Mouse (Mus musculus): Measurements from ENCODE around the gene Etv5. TPM values are rescaled to one million over a fixed set of nuclear protein-coding genes. Genes with fewer than 3 reads are reported as not detected.
"Not testable (repeated sequence)": the region's sequence is repeated elsewhere in the genome, so short reads cannot be mapped to it uniquely, and the experiment has no call there.

Gene Etv5
- polyA plus RNA-seq, 1 experiment from 2014 or later, result 14.5 TPM

GRCm38 (mm10) chr16:22387731-22388130, 51.8 kb downstream of the Etv5 start:
- H3K9ac ChIP-seq, result no peak overlapping the region
- H3K27me3 ChIP-seq, result no peaks in the 10 kb centered on the region
- WGBS, result 97% methylated on average over 6 of the region's 6 CpGs
- H3K27ac ChIP-seq, result no peak overlapping the region
- no peak overlapping the region for H3K4me2 ChIP-seq
- no peaks in the 10 kb centered on the region; the same call in 1 of the 2 replicates for H3K36me3 ChIP-seq (ENCODE audit: poor library complexity, severe bottlenecking)
- H3K4me3 ChIP-seq, result no peak overlapping the region
- 0 out of 2 replicates have a peak, but pooled peaks cover 7% of the 10 kb centered on the region for H3K4me1 ChIP-seq
- no peaks in the 10 kb centered on the region for H3K9me3 ChIP-seq (replicated peaks)
- no peak for ATAC-seq

DNA sequence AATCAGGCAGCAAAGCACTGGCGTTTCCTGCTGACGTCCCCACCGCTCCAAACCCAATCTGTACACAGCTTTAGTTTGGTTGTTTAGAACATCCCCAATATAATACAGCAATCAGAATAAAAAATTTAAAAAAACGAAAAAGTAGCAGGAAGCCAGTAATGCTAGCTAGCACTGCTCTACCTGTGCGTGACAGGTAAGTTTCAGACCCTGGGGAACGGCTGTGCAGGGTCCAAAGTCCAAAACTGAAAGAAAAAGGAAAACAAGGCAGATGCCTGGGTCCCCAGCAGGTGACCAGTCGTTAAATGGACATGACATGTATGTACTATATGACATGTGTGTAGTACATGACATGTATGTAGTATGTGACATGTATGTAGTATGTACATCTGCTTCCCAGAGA, 57.5 kb downstream of the Etv5 start:
- peaks cover 13% of the 10 kb centered on the region for H3K4me1 ChIP-seq
- not testable (repeated sequence) for H3K9ac ChIP-seq; H3K36me3 ChIP-seq (ENCODE audit: poor library complexity, severe bottlenecking); H3K27ac ChIP-seq; H3K27me3 ChIP-seq; H3K9me3 ChIP-seq (replicated peaks); ATAC-seq; H3K4me3 ChIP-seq; H3K4me2 ChIP-seq
- 84% methylated on average over 6 of the region's 7 CpGs for WGBS

GRCm38 (mm10) chr16:22380981-22381380, 58.5 kb downstream of the Etv5 start:
- no peak for ATAC-seq
- Histone ChIP-seq H3K27ac (no peak overlapping the region), H3K4me1 (peaks cover 13% of the 10 kb centered on the region), H3K36me3 (ENCODE audit: poor library complexity, severe bottlenecking) (no peaks in the 10 kb centered on the region), H3K4me2 (no peak overlapping the region), H3K27me3 (no peaks in the 10 kb centered on the region), H3K9ac (no peak overlapping the region), H3K4me3 (no peak overlapping the region), H3K9me3 (replicated peaks) (no peaks in the 10 kb centered on the region)
- WGBS, result 69% methylated on average over 8 of the region's 8 CpGs

DNA sequence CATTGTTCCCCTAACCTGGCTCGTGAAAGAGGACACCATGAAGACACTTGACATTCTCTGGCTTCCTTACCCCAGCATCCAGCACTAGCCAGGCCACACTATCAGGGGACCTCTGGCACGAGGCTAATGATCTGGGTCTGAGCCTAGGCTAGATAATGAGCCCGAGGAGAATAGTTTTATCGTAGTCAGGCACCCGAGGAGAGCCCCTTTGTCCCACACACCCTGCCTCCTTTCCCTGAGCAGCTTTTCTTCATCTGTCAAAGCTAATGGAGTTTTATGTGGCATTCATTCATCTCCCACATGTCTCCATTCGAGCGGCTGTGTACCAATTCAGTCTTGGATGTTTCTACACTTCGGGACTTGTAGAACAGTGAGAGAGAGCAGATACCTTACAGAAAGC, 59.5 kb downstream of the Etv5 start:
- no peaks in the 10 kb centered on the region for H3K36me3 ChIP-seq (ENCODE audit: poor library complexity, severe bottlenecking)
- H3K4me3 ChIP-seq, result no peak overlapping the region
- no peaks in the 10 kb centered on the region for H3K9me3 ChIP-seq (replicated peaks)
- H3K27ac ChIP-seq, result no peak overlapping the region
- ATAC-seq, result peak; percentile 66; the same call in 1 of the 2 replicates
- WGBS, result 5% methylated on average over 8 of the region's 8 CpGs
- no peak overlapping the region for H3K4me2 ChIP-seq
- H3K9ac ChIP-seq, result no peak overlapping the region
- no peaks in the 10 kb centered on the region for H3K27me3 ChIP-seq
- peaks cover 13% of the 10 kb centered on the region for H3K4me1 ChIP-seq

GRCm38 (mm10) chr16:22379342-22379741, 60.2 kb downstream of the Etv5 start:
- no peak for ATAC-seq
- H3K27ac ChIP-seq, result no peak overlapping the region
- 93% methylated on average over 4 of the region's 4 CpGs for WGBS

DNA sequence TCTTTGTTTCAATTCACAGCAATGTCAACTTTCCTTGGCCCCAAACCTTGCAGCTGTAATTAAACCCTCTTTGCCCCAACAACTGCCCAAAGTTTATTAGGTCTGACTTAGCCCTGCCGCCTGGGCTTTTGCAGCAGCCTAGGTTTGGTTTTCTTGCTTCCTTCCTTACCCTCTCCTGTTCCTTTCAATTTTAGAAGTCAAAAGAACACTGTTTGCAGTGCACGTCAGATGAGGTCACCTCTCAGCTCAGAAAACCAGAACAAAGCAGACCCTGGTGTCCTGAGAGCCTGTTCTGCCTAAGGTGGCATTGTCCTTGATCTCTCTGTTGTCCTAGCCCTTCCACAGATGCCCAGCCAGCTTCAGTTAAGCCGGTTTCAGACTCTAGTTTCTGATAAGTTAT, 61.8 kb downstream of the Etv5 start:
- 35% methylated on average over 3 of the region's 3 CpGs for WGBS
- Histone ChIP-seq H3K4me3 (no peak overlapping the region), H3K27ac (no peak overlapping the region), H3K36me3 (ENCODE audit: poor library complexity, severe bottlenecking) (no peaks in the 10 kb centered on the region), H3K4me2 (no peak overlapping the region), H3K9me3 (replicated peaks) (no peaks in the 10 kb centered on the region), H3K9ac (no peak overlapping the region), H3K27me3 (no peaks in the 10 kb centered on the region), H3K4me1 (peaks cover 13% of the 10 kb centered on the region)
- no peak for ATAC-seq

More at GRCm38 (mm10) chr16:22379342-22379741, 60.2 kb downstream of the Etv5 start:
- H3K4me3 ChIP-seq, result no peak overlapping the region
- H3K36me3 ChIP-seq (ENCODE audit: poor library complexity, severe bottlenecking), result no peaks in the 10 kb centered on the region
- no peak overlapping the region for H3K4me2 ChIP-seq
- H3K9ac ChIP-seq, result no peak overlapping the region
- no peaks in the 10 kb centered on the region for H3K9me3 ChIP-seq (replicated peaks)
- H3K4me1 ChIP-seq, result peaks cover 13% of the 10 kb centered on the region
- no peaks in the 10 kb centered on the region for H3K27me3 ChIP-seq

DNA sequence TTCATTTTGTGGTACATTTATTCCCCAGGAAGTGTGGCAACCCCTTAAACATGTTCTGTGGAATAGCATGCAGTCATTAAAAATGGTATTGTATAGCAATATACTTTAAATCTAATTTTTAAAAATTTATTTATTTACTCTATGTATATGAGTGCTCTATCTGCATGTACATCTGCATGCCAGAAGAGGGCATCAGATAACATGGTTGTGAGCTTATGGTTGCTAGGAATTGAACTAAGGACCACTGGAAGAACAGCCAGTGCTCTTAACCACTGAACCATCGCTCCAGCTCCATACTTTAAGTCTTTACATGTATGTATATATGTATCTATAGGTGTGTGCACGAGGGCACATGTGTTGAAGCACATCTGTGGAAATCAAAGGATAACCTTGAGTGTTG, 64.6 kb downstream of the Etv5 start:
- ATAC-seq, result no peak
- no peaks in the 10 kb centered on the region for H3K36me3 ChIP-seq (ENCODE audit: poor library complexity, severe bottlenecking)
- WGBS, result 81% methylated on average over 2 of the region's 2 CpGs

GRCm38 (mm10) chr16:22372701-22373124, 66.8 kb downstream of the Etv5 start:
- H3K9me3 ChIP-seq (replicated peaks), result no peaks in the 10 kb centered on the region
- no peak overlapping the region for H3K9ac ChIP-seq
- 11% methylated on average over 10 of the region's 10 CpGs for WGBS
- H3K4me2 ChIP-seq, result no peak overlapping the region
- no peak for ATAC-seq
- H3K27me3 ChIP-seq, result no peaks in the 10 kb centered on the region
- H3K36me3 ChIP-seq (ENCODE audit: poor library complexity, severe bottlenecking), result no peaks in the 10 kb centered on the region
- H3K4me3 ChIP-seq, result no peak overlapping the region
- H3K27ac ChIP-seq, result no peak overlapping the region
- peaks cover 1% of the 10 kb centered on the region; the same call in 1 of the 2 replicates for H3K4me1 ChIP-seq

More for the DNA sequence above, 64.6 kb downstream of the Etv5 start:
- Histone ChIP-seq H3K27ac (no peak overlapping the region), H3K9me3 (replicated peaks) (no peaks in the 10 kb centered on the region), H3K4me1 (peaks cover 6% of the 10 kb centered on the region), H3K27me3 (no peaks in the 10 kb centered on the region), H3K4me3 (no peak overlapping the region), H3K4me2 (no peak overlapping the region), H3K9ac (no peak overlapping the region)

DNA sequence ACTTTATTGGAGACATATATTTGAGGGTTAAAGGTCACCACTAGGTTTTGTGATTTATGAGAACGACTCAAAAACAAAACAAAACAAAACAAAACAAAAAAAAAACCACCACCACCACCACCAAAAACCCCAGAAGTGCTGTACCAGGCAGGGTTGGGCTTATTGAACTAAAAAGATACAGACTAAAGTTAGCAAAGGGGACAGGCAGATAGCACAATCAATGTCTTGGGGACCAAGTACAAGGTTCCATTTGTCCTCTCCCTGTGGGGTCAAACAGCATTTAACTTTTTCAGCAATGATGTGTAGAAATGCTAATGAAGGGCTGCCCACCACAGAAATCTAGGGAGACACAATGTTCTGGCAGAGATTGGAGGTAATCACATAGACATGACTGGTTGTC, 67.3 kb downstream of the Etv5 start:
- H3K27ac ChIP-seq, result no peak overlapping the region
- no peak overlapping the region for H3K4me3 ChIP-seq
- H3K36me3 ChIP-seq (ENCODE audit: poor library complexity, severe bottlenecking), result no peaks in the 10 kb centered on the region
- no peak for ATAC-seq
- no peaks in the 10 kb centered on the region for H3K9me3 ChIP-seq (replicated peaks)
- H3K27me3 ChIP-seq, result no peaks in the 10 kb centered on the region
- H3K9ac ChIP-seq, result no peak overlapping the region
- H3K4me2 ChIP-seq, result no peak overlapping the region
- no peaks in the 10 kb centered on the region for H3K4me1 ChIP-seq
- 91% methylated on average over 1 of the region's 1 CpGs for WGBS

GRCm38 (mm10) chr16:22367099-22367498, 72.4 kb downstream of the Etv5 start:
- no peak overlapping the region for H3K27ac ChIP-seq
- no peak overlapping the region for H3K9ac ChIP-seq
- WGBS, result 90% methylated on average over 7 of the region's 7 CpGs
- no peak overlapping the region for H3K4me2 ChIP-seq
- no peaks in the 10 kb centered on the region for H3K9me3 ChIP-seq (replicated peaks)
- no peaks in the 10 kb centered on the region for H3K36me3 ChIP-seq (ENCODE audit: poor library complexity, severe bottlenecking)
- no peaks in the 10 kb centered on the region for H3K27me3 ChIP-seq
- H3K4me3 ChIP-seq, result no peak overlapping the region
- no peak for ATAC-seq
- no peaks in the 10 kb centered on the region for H3K4me1 ChIP-seq

GRCm38 (mm10) chr16:22366040-22366439, 73.5 kb downstream of the Etv5 start:
- no peaks in the 10 kb centered on the region for H3K27me3 ChIP-seq
- no peak overlapping the region for H3K9ac ChIP-seq
- H3K9me3 ChIP-seq (replicated peaks), result no peaks in the 10 kb centered on the region
- WGBS, result 90% methylated on average over 7 of the region's 7 CpGs
- H3K36me3 ChIP-seq (ENCODE audit: poor library complexity, severe bottlenecking), result no peaks in the 10 kb centered on the region
- no peak for ATAC-seq
- no peak overlapping the region for H3K4me2 ChIP-seq
- H3K4me1 ChIP-seq, result no peaks in the 10 kb centered on the region
- H3K27ac ChIP-seq, result no peak overlapping the region
- H3K4me3 ChIP-seq, result no peak overlapping the region

- Histone ChIP-seq H3K27me3 (no peaks in the 10 kb centered on the region), H3K4me3 (no peak overlapping the region)
- WGBS, result 78% methylated on average over 3 of the region's 3 CpGs
Observed at GRCm38 (mm10) chr16:22365596-22365995, 73.9 kb downstream of the Etv5 start.

GRCm38 (mm10) chr16:22358701-22359354, 80.7 kb downstream of the Etv5 start:
- ATAC-seq, result no peak
- WGBS, result 30% methylated on average over 18 of the region's 18 CpGs

More at GRCm38 (mm10) chr16:22365596-22365995, 73.9 kb downstream of the Etv5 start:
- Histone ChIP-seq H3K36me3 (ENCODE audit: poor library complexity, severe bottlenecking) (no peaks in the 10 kb centered on the region), H3K4me1 (no peaks in the 10 kb centered on the region), H3K4me2 (no peak overlapping the region), H3K27ac (no peak overlapping the region), H3K9ac (no peak overlapping the region), H3K9me3 (replicated peaks) (no peaks in the 10 kb centered on the region)
- no peak for ATAC-seq

More at GRCm38 (mm10) chr16:22358701-22359354, 80.7 kb downstream of the Etv5 start:
- no peak overlapping the region for H3K27ac ChIP-seq
- H3K4me1 ChIP-seq, result peaks cover 6% of the 10 kb centered on the region; the same call in 1 of the 2 replicates
- H3K27me3 ChIP-seq, result no peaks in the 10 kb centered on the region
- H3K9ac ChIP-seq, result no peak overlapping the region
- H3K4me2 ChIP-seq, result peak overlapping the region; percentile 12; the same call in 1 of the 2 replicates
- H3K9me3 ChIP-seq (replicated peaks), result no peaks in the 10 kb centered on the region
- no peak overlapping the region for H3K4me3 ChIP-seq
- H3K36me3 ChIP-seq (ENCODE audit: poor library complexity, severe bottlenecking), result no peaks in the 10 kb centered on the region
